Mouse (Mus musculus): ENCODE measurements around the gene Dctn3.

GRCm38 (mm10) chr4:41756440-41756839 is 33.5 kb upstream of the Dctn3 start:
- TF ChIP-seq CTCF (conservative IDR thresholded peaks at IDR 0.05; ENCODE audit: low read length) (no peak), NANOG (IDR thresholded peaks at IDR 0.05; ENCODE audit: borderline replicate concordance, low read length) (no peak), POU5F1 (IDR thresholded peaks at IDR 0.05; ENCODE audit: borderline replicate concordance, low read length) (no peak)

Data from E14TG2a.4 (cell line).